Mouse (Mus musculus) intestine, embryonic 16.5 days (tissue): Measurements from ENCODE around the gene Btg3. TPM values are rescaled to one million over a fixed set of nuclear protein-coding genes. Genes with fewer than 3 reads are reported as not detected.
"Not testable (repeated sequence)": the region's sequence is repeated elsewhere in the genome, so short reads cannot be mapped to it uniquely, and the experiment has no call there.

Experiments
- ATAC-seq: fragments of 200-750 bp; cut with Nextera tagmentation; 2 replicates; pipeline ENCODE4 v1.8.0; 2017; ENCODE audit warnings: moderate TSS enrichment, moderate library complexity
- H3K27ac ChIP-seq: fragments of 300-500 bp; sonication (generic); 2 replicates; pipeline ENCODE4 v1.5.1; 2014; ENCODE audit warnings: mild to moderate bottlenecking, low read length
- H3K27me3 ChIP-seq: fragments of 300-500 bp; sonication (generic); replicated peaks from 2 replicates; pipeline ENCODE4 v1.6.1; 2014; ENCODE audit warnings: low read length, control low read depth, mixed read lengths; ENCODE audit not compliant: control insufficient read depth, insufficient read depth
- H3K36me3 ChIP-seq: fragments of 300-500 bp; sonication (generic); 2 replicates; pipeline ENCODE4 v1.6.1; 2014; ENCODE audit warnings: low read length, control low read depth; ENCODE audit not compliant: control insufficient read depth, insufficient read depth
- H3K4me1 ChIP-seq: fragments of 300-500 bp; sonication (generic); 2 replicates; pipeline ENCODE4 v1.6.1; 2014; ENCODE audit warnings: low read length, control low read depth, mixed read lengths; ENCODE audit not compliant: control insufficient read depth, insufficient read depth
- H3K4me2 ChIP-seq: fragments of 300-500 bp; sonication (generic); 2 replicates; pipeline ENCODE4 v1.6.1; 2014; ENCODE audit warnings: low read depth, low read length, control low read depth
- H3K4me3 ChIP-seq: fragments of 300-500 bp; sonication (generic); 2 replicates; pipeline ENCODE4 v1.5.1; 2014; ENCODE audit warnings: mild to moderate bottlenecking, low read length
- H3K9ac ChIP-seq: fragments of 300-500 bp; sonication (generic); 2 replicates; pipeline ENCODE4 v1.6.1; 2014; ENCODE audit warnings: low read depth, low read length
- H3K9me3 ChIP-seq: fragments of 300-500 bp; sonication (generic); 2 replicates; pipeline ENCODE4 v1.6.1; 2016; ENCODE audit warnings: low read length, control low read depth; ENCODE audit not compliant: control insufficient read depth
- WGBS: fragments of 180-500 bp; shearing (Covaris S2); extraction: QIAGEN DNeasy Blood & Tissue Kit; methylation state at CpG from one replicate; pipeline ENCODE4 v1.1.7; 2014; 5-methylcytosine and 5-hydroxymethylcytosine counted together
- polyA plus RNA-seq: library from polyadenylated mRNA; unstranded; fragments of >200 nt; fragmentation: Nextera tagmentation; extraction: Ambion mirVana; gene quantifications from 2 replicates; pipeline ENCODE4 v1.2.1, GENCODE M21; 2015

Btg3 gene
- polyA plus RNA-seq, 1 experiment from 2014 or later, result 9.4 TPM

DNA sequence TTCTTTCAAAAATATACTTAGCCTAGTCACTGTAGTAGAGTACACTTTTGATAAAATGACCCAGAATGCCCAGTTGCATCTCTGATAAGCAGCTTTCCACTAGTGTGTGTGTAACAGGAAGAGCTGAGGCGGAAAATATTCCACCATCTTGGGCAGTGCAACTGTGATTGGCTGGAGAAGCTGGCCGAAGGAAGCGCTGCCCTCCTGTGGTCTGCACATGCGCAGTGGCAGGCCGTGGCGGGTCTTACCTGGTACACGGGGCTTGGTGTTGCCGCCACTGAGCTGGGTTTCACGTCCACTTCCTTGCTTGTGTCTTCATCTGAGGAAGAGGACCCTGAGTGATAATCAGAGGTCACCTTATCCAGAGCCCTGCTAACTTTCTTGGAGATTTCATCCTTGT lies 12.4 kb downstream of the Btg3 start:
- not testable (repeated sequence) for H3K9me3 ChIP-seq, ATAC-seq, H3K36me3 ChIP-seq, H3K4me3 ChIP-seq, H3K4me1 ChIP-seq, H3K9ac ChIP-seq, H3K4me2 ChIP-seq, H3K27me3 ChIP-seq, H3K27ac ChIP-seq
- 94% methylated on average over 9 of the region's 9 CpGs for WGBS

DNA sequence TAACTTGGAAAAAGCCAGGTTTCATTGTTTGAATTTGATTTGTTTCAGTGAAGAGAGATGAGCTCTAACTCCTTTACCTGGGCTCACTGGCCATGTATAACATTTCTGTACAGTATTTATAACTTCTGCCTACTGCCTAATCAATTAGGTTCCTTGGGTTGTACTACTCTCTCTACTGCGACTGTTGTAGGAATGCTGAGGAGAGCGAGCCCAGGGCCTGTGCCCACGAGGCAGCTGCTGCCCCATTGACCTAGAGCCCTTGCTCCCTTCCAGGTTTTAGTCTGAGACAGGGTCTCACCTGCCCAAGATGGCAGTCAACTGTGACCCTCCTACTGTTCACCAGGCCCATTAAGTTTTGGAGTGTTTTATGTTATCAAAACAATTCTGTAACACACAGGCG lies 15.5 kb downstream of the Btg3 start:
- 91% methylated on average over 4 of the region's 4 CpGs for WGBS

DNA sequence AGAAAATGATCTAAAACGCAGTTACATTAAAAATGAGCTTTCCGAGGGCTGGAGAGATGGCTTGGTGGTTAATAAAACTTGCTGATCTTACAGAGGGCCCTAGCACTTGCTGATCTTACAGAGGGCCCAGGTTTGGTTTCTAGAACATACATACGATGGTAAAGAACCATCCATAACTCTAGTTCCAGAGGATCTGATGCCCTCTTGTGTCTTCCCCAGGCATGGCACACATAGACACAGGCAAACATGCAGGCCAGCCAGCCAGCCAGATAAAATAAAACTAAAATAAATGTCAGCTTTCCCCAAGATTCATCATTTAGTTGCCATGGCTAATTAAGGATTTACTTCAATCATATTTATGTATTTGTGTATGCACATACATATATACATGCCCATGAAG lies 19.2 kb downstream of the Btg3 start:
- Histone ChIP-seq H3K27me3 (no peaks in the 10 kb centered on the region), H3K9me3 (no peaks in the 10 kb centered on the region), H3K4me2 (no peak overlapping the region), H3K36me3 (no peaks in the 10 kb centered on the region), H3K27ac (no peak overlapping the region), H3K4me3 (no peak overlapping the region), H3K4me1 (no peaks in the 10 kb centered on the region), H3K9ac (no peak overlapping the region)
- no peak for ATAC-seq
- WGBS, result 89% methylated on average over 3 of the region's 3 CpGs

More for the DNA sequence above, 15.5 kb downstream of the Btg3 start:
- H3K4me2 ChIP-seq, result no peak overlapping the region
- H3K4me1 ChIP-seq, result no peaks in the 10 kb centered on the region
- H3K4me3 ChIP-seq, result no peak overlapping the region
- no peak for ATAC-seq
- no peak overlapping the region for H3K9ac ChIP-seq
- H3K27ac ChIP-seq, result no peak overlapping the region
- H3K27me3 ChIP-seq, result no peaks in the 10 kb centered on the region
- peaks cover 5% of the 10 kb centered on the region for H3K36me3 ChIP-seq
- H3K9me3 ChIP-seq, result no peaks in the 10 kb centered on the region

DNA sequence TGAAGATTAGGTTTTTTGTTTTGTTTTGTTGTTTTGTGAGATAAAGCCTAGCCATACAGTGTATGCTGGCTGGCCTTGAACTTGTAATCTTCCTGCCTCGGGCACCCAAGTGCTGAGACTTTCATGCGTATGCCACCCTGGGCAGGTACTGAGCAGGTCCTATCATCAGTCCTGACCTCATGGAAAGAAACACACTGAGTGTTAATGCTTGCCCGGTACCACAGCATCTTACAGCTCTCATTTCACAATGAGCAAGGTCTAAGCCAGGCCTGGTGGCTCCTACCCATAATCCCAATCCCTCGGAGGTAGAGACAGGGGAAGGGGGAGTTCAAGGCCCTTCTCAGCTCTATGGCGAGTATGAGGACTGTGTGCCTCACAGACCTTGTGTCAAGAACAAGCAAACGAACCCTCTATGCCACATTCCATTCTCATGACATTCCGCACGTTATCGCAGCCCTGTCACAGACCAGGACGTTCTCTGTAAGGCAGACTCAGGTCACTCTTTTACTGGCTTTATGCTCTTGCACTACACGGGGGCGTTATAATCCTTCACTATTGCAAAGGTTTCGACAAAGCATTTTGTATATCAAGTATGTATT lies 29.6 kb downstream of the Btg3 start:
- 71% methylated on average over 13 of the region's 13 CpGs for WGBS
- peak; percentile 46; the same call in 1 of the 2 replicates for ATAC-seq

DNA sequence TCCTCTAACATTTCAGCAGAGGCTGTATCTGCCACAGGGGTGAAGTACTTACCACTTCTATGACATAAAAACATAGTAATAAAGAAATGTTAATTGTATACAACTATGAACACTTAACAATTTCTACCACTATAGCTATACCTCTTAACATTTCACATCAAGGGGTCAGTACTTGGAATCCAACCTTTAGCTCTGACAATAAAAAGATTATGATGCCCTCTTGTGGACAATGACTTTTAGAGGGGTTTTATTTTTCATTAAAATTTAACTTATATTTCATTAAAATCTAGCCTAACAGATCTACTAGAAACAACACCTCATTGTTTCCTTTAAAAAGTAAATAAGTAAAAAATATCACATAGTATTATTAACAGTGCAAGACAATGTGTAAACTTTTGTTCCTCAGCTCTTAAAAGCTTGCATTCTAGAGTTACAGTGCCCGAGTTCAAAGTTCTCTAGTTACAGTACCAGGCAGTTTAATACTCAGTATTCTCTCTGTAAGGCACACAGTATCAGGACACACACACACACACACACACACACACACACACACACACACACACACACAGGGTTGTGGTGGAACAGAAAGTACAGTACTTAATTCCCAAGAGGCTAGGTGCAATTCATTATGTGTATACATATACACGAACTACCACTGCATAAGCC lies 30.2 kb downstream of the Btg3 start:
- H3K4me2 ChIP-seq, result no peak overlapping the region
- H3K9ac ChIP-seq, result no peak overlapping the region
- no peaks in the 10 kb centered on the region for H3K9me3 ChIP-seq
- ATAC-seq, result peak; percentile 29; the same call in 1 of the 2 replicates
- H3K4me1 ChIP-seq, result peaks cover 2% of the 10 kb centered on the region
- 0 out of 2 replicates have a peak, but pooled peaks cover 6% of the 10 kb centered on the region for H3K36me3 ChIP-seq
- H3K27me3 ChIP-seq, result no peaks in the 10 kb centered on the region
- no peak overlapping the region for H3K4me3 ChIP-seq
- WGBS, result 81% methylated on average over 2 of the region's 2 CpGs
- no peak overlapping the region for H3K27ac ChIP-seq

More for the DNA sequence above, 29.6 kb downstream of the Btg3 start:
- no peak overlapping the region for H3K27ac ChIP-seq
- H3K9me3 ChIP-seq, result no peaks in the 10 kb centered on the region
- H3K4me2 ChIP-seq, result no peak overlapping the region
- H3K27me3 ChIP-seq, result no peaks in the 10 kb centered on the region
- H3K9ac ChIP-seq, result no peak overlapping the region
- 0 out of 2 replicates have a peak, but pooled peaks cover 6% of the 10 kb centered on the region for H3K36me3 ChIP-seq
- H3K4me1 ChIP-seq, result peaks cover 2% of the 10 kb centered on the region
- H3K4me3 ChIP-seq, result no peak overlapping the region

DNA sequence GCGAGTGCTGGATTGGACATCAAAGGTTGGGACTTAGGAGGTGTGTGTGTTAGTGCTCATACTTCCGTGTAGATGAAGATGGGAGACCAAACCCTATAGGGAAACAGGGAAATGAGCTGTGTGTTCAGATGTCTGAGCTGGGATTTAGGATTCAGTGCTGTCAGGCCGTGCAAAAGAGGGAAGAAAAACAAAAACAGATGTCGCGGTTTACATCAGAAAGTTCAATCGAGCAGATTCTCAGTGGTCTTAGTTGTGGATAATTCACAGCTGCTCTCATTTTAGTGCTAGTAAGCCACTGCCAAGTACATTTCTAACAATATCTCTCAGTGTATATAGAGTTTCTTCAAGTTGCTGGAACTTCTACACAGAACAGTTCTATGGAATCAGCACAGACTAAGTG lies 33.2 kb downstream of the Btg3 start:
- Histone ChIP-seq H3K4me3 (no peak overlapping the region), H3K27ac (peak overlapping the region; percentile 13; the same call in 1 of the 2 replicates), H3K4me1 (peaks cover 2% of the 10 kb centered on the region), H3K27me3 (no peaks in the 10 kb centered on the region), H3K9ac (no peak overlapping the region), H3K4me2 (no peak overlapping the region), H3K9me3 (no peaks in the 10 kb centered on the region), H3K36me3 (no peaks in the 10 kb centered on the region)
- peak; percentile 41 for ATAC-seq
- 55% methylated on average over 6 of the region's 6 CpGs for WGBS

DNA sequence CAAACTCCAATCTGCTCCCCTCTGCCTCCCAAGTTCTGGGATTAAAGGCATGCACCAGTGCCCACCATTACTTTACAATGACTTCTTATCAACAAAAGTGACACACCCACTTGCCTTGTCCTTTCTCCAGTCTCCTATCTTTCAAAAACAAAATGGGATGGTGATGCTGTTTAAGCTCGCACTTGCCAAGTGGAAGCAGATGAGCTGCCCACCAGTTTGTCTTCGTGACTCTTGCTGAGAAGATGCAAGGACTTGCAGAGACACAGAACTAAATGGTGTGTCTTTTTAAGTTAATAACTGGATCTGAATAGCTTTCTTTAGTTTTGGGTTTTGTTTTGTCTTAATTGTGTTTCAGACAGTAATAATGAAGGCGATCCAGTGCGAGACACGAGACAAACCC lies 34.2 kb downstream of the Btg3 start:
- Histone ChIP-seq H3K9ac (no peak overlapping the region), H3K27me3 (no peaks in the 10 kb centered on the region), H3K27ac (no peak overlapping the region), H3K4me3 (no peak overlapping the region), H3K4me2 (no peak overlapping the region), H3K9me3 (no peaks in the 10 kb centered on the region), H3K36me3 (no peaks in the 10 kb centered on the region), H3K4me1 (peaks cover 2% of the 10 kb centered on the region)
- WGBS, result 91% methylated on average over 5 of the region's 5 CpGs
- ATAC-seq, result no peak

DNA sequence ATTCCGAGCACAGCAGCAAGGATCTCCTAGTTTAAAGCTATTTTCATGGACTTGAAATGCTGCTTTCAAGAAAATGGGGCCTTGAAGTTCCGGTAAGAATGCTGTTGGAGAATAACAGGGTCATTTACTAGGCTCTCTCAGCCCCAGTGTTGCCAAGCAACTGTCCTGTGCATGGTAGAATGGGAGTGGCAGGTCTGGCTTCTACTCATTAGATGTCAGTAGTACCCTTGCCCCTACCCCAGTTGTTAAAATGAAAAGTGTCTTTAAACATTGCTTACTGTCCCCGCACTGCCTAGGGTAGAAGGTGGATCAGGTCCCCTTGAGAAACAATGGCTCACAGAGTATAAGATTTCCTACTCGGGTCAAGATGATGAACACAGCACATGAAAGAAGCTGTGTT lies 35.6 kb downstream of the Btg3 start:
- Histone ChIP-seq H3K4me3 (no peak overlapping the region), H3K4me1 (peaks cover 2% of the 10 kb centered on the region), H3K9me3 (no peaks in the 10 kb centered on the region), H3K9ac (no peak overlapping the region), H3K36me3 (no peaks in the 10 kb centered on the region), H3K27ac (no peak overlapping the region), H3K4me2 (no peak overlapping the region), H3K27me3 (no peaks in the 10 kb centered on the region)
- 75% methylated on average over 4 of the region's 4 CpGs for WGBS
- no peak for ATAC-seq

DNA sequence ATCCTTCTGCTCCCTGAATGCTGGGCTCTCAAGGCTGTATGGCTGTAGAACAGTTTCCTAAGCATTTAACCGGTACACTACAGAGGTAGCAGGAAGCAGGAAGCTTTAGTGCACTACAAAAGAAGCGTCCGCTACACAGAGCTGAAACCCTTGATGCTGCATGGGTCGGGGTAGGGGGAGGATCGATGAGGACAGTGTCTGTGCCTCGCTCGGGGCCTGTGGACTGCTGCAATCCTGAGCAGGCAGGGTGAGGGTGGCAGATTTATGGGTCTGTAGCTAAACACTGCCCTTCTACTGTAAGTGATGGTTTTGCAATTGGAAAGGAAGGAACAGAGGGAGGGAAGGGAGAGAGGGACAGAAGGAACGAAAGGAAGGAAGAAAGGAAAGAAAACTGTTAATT lies 39.8 kb downstream of the Btg3 start:
- ATAC-seq, result no peak
- Histone ChIP-seq H3K9me3 (no peaks in the 10 kb centered on the region), H3K4me2 (no peak overlapping the region), H3K9ac (no peak overlapping the region), H3K36me3 (peaks cover 10% of the 10 kb centered on the region), H3K27ac (no peak overlapping the region), H3K4me3 (no peak overlapping the region), H3K27me3 (no peaks in the 10 kb centered on the region), H3K4me1 (no peaks in the 10 kb centered on the region)
- 51% methylated on average over 8 of the region's 8 CpGs for WGBS
